Mouse (Mus musculus) E14TG2a.4 (cell line): ENCODE results near the gene Slc24a3.

ENCODE experiments used
- CTCF ChIP-seq: conservative IDR thresholded peaks from 2 replicates; pipeline ENCODE4 v1.5.1; 2014; ENCODE audit warnings: low read length
- NANOG ChIP-seq: IDR thresholded peaks from 2 replicates; pipeline ENCODE4 v1.6.1; 2014; ENCODE audit warnings: borderline replicate concordance, low read length, mixed read lengths
- POU5F1 ChIP-seq: IDR thresholded peaks from 2 replicates; pipeline ENCODE4 v1.6.1; 2014; ENCODE audit warnings: low read length, borderline replicate concordance

DNA sequence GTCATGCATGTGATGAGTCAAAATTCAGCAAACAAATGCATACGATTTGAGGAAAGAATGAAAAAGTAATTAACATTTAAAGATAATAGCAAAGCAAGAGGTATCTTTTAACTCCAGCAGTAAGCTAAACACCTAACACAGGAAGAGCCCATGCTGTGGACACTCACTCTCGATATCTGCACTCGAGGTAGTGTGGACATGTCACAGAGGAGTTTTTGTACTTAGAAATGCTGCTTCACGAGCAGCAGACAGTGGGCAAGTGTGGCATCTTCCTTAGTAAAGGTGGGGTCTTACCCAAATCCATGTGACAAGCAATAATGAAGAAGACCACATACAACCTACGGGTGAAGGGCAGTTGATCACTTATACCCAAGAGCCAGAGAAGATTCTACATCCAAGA, 3.5 kb upstream of the Slc24a3 start:
- TF ChIP-seq CTCF (no peak), POU5F1 (no peak), NANOG (no peak)
